In the genomic region with DNA sequence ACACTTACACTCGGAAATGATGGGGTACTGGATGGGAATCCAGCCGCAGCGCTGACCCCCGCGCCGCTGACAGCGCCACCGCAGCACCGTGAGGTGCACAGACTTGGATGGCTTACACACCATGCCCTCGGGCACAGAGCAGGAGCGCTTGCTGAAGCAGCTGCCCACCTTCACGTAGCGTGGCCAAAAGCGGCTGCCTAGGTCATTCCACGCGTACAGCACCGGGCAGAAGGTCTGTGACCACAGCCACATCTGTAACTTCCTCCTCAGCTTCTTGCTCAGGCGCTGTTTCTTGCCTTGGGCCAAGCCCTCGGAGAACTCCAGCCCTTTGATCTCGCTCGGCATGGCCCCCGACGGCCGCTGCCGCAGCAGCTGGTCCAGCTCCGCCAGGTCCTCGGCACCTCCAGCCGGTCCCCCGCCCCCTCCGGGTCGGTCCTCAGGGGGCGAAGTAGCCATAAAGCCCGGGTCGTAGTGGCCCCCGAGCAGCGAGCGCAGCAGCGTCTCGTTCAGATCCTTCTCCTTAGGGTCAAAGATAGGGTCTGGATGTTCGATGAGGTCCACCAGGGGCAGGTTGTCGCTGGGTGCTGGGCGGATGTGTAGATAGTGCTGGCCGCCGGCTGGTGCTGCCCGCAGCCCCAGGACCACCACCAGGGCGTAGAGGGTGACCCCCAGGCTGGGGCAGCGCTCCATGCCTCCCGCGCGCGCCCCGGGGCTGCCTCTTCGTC, we compare ENCODE assay signal across 8 mouse cellular contexts. TPM values are rescaled to one million over a fixed set of nuclear protein-coding genes. Genes with fewer than 3 reads are reported as not detected.
DNase-seq lines count a peak whose midpoint lies in the region; ATAC-seq and TF ChIP-seq lines count a peak whose summit lies in the region.

No protein-coding gene starts in this region.

- H3K4me3 ChIP-seq in lung, adult 2 months (replicated peaks; ENCODE audit: extremely low read depth, low read depth, low read length) = peak overlapping the region; percentile 19
- peak overlapping the region; percentile 53 for H3K4me3 ChIP-seq in cortical plate, adult 2 months (ENCODE audit: insufficient read depth, low read length)
- H3K4me3 ChIP-seq in kidney, postnatal 0 days (replicated peaks; ENCODE audit: low read depth, low read length) = peak overlapping the region; percentile 62

- TF ChIP-seq CTCF in lung, adult 2 months (IDR thresholded peaks at IDR 0.05; ENCODE audit: insufficient read depth, low read length) = no peak
- TF ChIP-seq CTCF in cortical plate, adult 2 months (IDR thresholded peaks at IDR 0.05; ENCODE audit: extremely low read depth, insufficient read depth, low read length) = no peak
- no peak; the same call in 1 of the 2 replicates for TF ChIP-seq CTCF in kidney, postnatal 0 days (IDR thresholded peaks at IDR 0.05; ENCODE audit: low read depth)

- H3K9ac ChIP-seq in kidney, postnatal 0 days (ENCODE audit: low read depth, low read length) = peak overlapping the region; percentile 61

- TF ChIP-seq POLR2A in lung, adult 2 months (IDR thresholded peaks at IDR 0.05; ENCODE audit: borderline replicate concordance, extremely low read depth, low read depth, low read length) = no peak
- TF ChIP-seq POLR2A in cortical plate, adult 2 months (IDR thresholded peaks at IDR 0.05; ENCODE audit: extremely low read depth, insufficient read depth, low read length) = no peak

- no peaks in the 10 kb centered on the region for H3K36me3 ChIP-seq in kidney, postnatal 0 days (ENCODE audit: insufficient read depth, low read length)
- peaks cover 2% of the 10 kb centered on the region; the same call in 1 of the 2 replicates for H3K36me3 ChIP-seq in splenic B cell, adult 2 months (ENCODE audit: control insufficient read depth, insufficient read depth, low read length, poor library complexity, severe bottlenecking)

- ATAC-seq in kidney, postnatal 0 days (replicated peaks; ENCODE audit: low FRiP score, low read depth) = no peak; the same call in 1 of the 2 replicates
- ATAC-seq in megakaryocyte progenitor cell, adult 5-6 weeks (replicated peaks; ENCODE audit: poor library complexity) = 0 out of 2 replicates have a peak, but pooled peaks have one; percentile 26

- peaks cover 8% of the 10 kb centered on the region; the same call in 1 of the 2 replicates for H3K27me3 ChIP-seq in kidney, postnatal 0 days (ENCODE audit: insufficient read depth, low read length)
- H3K27me3 ChIP-seq in splenic B cell, adult 2 months (ENCODE audit: control insufficient read depth, insufficient read depth, low read length, poor library complexity, severe bottlenecking) = peaks cover 9% of the 10 kb centered on the region; the same call in 1 of the 2 replicates

- peaks cover 10% of the 10 kb centered on the region for H3K4me1 ChIP-seq in lung, adult 2 months (ENCODE audit: control insufficient read depth, insufficient read depth, low read length)
- peaks cover 2% of the 10 kb centered on the region; the same call in 1 of the 2 replicates for H3K4me1 ChIP-seq in cortical plate, adult 2 months (ENCODE audit: control insufficient read depth, insufficient read depth, low read length)
- peaks cover 10% of the 10 kb centered on the region; the same call in 1 of the 2 replicates for H3K4me1 ChIP-seq in kidney, postnatal 0 days (replicated peaks; ENCODE audit: insufficient read depth, low read length)

- H3K27ac ChIP-seq in cortical plate, adult 2 months (ENCODE audit: insufficient read depth, low read length) = peak overlapping the region; percentile 79
- H3K27ac ChIP-seq in kidney, postnatal 0 days = 0 out of 2 replicates have a peak overlapping the region, but pooled peaks have one; percentile 51

- DNase-seq in lung, adult 2 months = peak; percentile 6
- DNase-seq in lung, postnatal 36 days = no peak
- peak; percentile 18 to 20 for DNase-seq in frontal cortex, postnatal 25 days (ENCODE audit: low spot score in 2 of 2)
- peak; percentile 38 for DNase-seq in kidney, postnatal 0 days (ENCODE audit: low spot score)
- peak; percentile 32 for DNase-seq in splenic B cell, adult 2 months (ENCODE audit: low read depth, low spot score)
- no peak for DNase-seq in adipocyte (ENCODE audit: low spot score)

- 2% methylated on average over 53 of the region's 53 CpGs for WGBS in lung, adult 2 months
- under 1% methylated on average over 49 of the region's 53 CpGs for WGBS in kidney, postnatal 0 days

- H3K9me3 ChIP-seq in kidney, postnatal 0 days (replicated peaks; ENCODE audit: low read length) = no peaks in the 10 kb centered on the region

- H3K4me2 ChIP-seq in kidney, postnatal 0 days (ENCODE audit: low read length) = peak overlapping the region; percentile 92

RNA-seq across cellular contexts. Expression of gene Nog, which starts 0.6 kb away (rescaled TPM):
- 0.49 and 0.71 TPM in 2 replicates for polyA plus RNA-seq in lung, adult 2 months (2012; rRNA removed)
- polyA plus RNA-seq in cortical plate, adult 2 months (2012; rRNA removed) = 8.7 and 8.8 TPM in 2 replicates
- polyA plus RNA-seq in kidney, postnatal 0 days (2015; fragmentation: Nextera tagmentation; extraction: Ambion mirVana) = 1.4 and 2.3 TPM in 2 replicates
- total RNA-seq in megakaryocyte progenitor cell, adult 5-6 weeks (2015) = not detected in 2 replicates
- not detected in 2 replicates for total RNA-seq in megakaryocyte progenitor cell, adult 5-6 weeks (2017)

Comparison
In these comparisons a context has a peak if more than half of its experiments do, and no peak if none do; other contexts are left out.
1. DNase-seq: peak in lung, adult 2 months (single experiment), frontal cortex, postnatal 25 days (2 of 2), kidney, postnatal 0 days (single experiment) and splenic B cell, adult 2 months (single experiment); none in lung, postnatal 36 days (single experiment) and adipocyte (single experiment).
2. Peak in every context shown above with its lines, with median percentiles within 50 percentile points of each other: H3K4me3 ChIP-seq.